Mouse (Mus musculus) MN1 (cell line): ENCODE measurements around the gene Amotl2.

Experiments used
- DNase-seq: peaks from one replicate; pipeline ENCODE4 v3.0.0-alpha.2; 2016; ENCODE audit warnings: low spot score

Amotl2 gene

DNA sequence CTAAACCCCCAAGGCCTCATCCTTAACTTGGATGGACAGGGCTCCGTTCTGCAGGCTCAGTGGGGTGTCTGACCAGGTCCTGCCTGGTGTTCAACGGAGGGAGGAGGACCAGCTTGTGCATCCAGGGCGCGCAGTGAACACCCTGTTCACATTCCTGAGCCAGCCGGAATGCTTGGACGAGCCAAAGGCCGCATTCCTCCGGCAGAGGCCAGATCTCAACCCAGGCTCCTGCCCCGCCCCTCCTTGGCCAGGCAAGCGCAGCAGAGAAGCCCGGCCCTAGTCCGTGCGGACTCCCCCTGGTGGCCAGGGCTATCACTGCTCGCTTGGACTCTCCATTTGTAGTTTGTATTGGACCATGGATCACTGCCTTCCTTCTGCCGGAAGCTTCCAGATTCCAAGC is 63.0 kb downstream of the Amotl2 start:
- peak; percentile 58 for DNase-seq
